Mouse (Mus musculus) midbrain, embryonic 13.5 days (tissue): ENCODE results near the gene Myh13. TPM values are rescaled to one million over a fixed set of nuclear protein-coding genes. Genes with fewer than 3 reads are reported as not detected.

Experiments
- ATAC-seq: fragments of 200-750 bp; cut with Nextera tagmentation; 2 replicates; pipeline ENCODE4 v1.8.0; 2017; ENCODE audit warnings: mild to moderate bottlenecking, moderate TSS enrichment, moderate library complexity
- H3K27ac ChIP-seq: fragments of 300-500 bp; sonication (generic); 2 replicates; pipeline ENCODE4 v1.5.1; 2015; ENCODE audit warnings: inconsistent platforms, mild to moderate bottlenecking, moderate library complexity
- H3K27me3 ChIP-seq: fragments of 300-500 bp; sonication (generic); 2 replicates; pipeline ENCODE4 v1.6.1; 2015; ENCODE audit warnings: mild to moderate bottlenecking, inconsistent platforms
- H3K36me3 ChIP-seq: fragments of 300-500 bp; sonication (generic); 2 replicates; pipeline ENCODE4 v1.6.1; 2015; ENCODE audit warnings: mild to moderate bottlenecking, inconsistent platforms
- H3K4me1 ChIP-seq: fragments of 300-500 bp; sonication (generic); replicated peaks from 2 replicates; pipeline ENCODE4 v1.6.1; 2015; ENCODE audit warnings: inconsistent platforms
- H3K4me2 ChIP-seq: fragments of 300-500 bp; sonication (generic); replicated peaks from 2 replicates; pipeline ENCODE4 v1.6.1; 2015; ENCODE audit warnings: moderate library complexity, mild to moderate bottlenecking, inconsistent platforms
- H3K4me3 ChIP-seq: fragments of 300-500 bp; sonication (generic); replicated peaks from 2 replicates; pipeline ENCODE4 v1.5.1; 2015; ENCODE audit warnings: mild to moderate bottlenecking, inconsistent platforms
- H3K9ac ChIP-seq: fragments of 300-500 bp; sonication (generic); replicated peaks from 2 replicates; pipeline ENCODE4 v1.6.1; 2015; ENCODE audit warnings: mild to moderate bottlenecking, inconsistent platforms
- H3K9me3 ChIP-seq: fragments of 300-500 bp; sonication (generic); 2 replicates; pipeline ENCODE4 v1.6.1; 2016; ENCODE audit warnings: mild to moderate bottlenecking, inconsistent platforms
- WGBS: fragments of 180-500 bp; shearing (Covaris S2); methylation state at CpG from one replicate; pipeline ENCODE4 v1.1.7; 2015; 5-methylcytosine and 5-hydroxymethylcytosine counted together
- polyA plus RNA-seq: library from polyadenylated mRNA; unstranded; fragments of >200 nt; fragmentation: Nextera tagmentation; extraction: Ambion mirVana; gene quantifications from 2 replicates; pipeline ENCODE4 v1.2.1, GENCODE M21; 2015

Gene Myh13
- not detected in 2 replicates for polyA plus RNA-seq

DNA sequence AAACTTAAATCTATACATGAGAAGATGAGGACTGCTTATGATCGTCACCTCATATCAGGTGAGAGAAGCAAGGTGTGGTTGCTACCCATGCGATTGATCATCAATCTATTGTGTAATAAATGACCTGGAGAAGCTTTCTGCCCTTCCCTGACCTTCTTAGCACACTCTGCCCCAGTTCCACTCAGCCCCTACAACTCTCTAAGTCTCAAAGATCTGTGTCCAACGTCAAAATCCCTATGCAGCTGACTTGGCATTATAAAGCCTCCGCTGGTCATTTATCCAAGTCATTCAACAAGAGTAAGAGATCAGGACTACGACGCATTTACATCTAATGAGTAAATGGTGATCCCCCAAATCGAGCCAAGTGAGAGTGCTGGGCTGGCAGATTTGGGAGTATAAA, at the start of gene Myh13:
Myh13 (plus strand) TSS at position 301 of the 400 bp plus-strand sequence.
- Histone ChIP-seq H3K27ac (no peak within 1 kb of the TSS), H3K27me3 (no peaks in the 10 kb centered on the region), H3K4me1 (no peaks in the 10 kb centered on the region), H3K36me3 (no peaks in the 10 kb centered on the region), H3K9me3 (no peaks in the 10 kb centered on the region), H3K4me3 (no peak within 1 kb of the TSS), H3K9ac (no peak within 1 kb of the TSS), H3K4me2 (no peak within 1 kb of the TSS)
- no peak for ATAC-seq
- WGBS: 84% methylated on average over 7 of the region's 7 CpGs

- 80% methylated on average over 10 of the region's 10 CpGs for WGBS
- Histone ChIP-seq H3K4me2 (no peak within 1 kb of the TSS), H3K27ac (no peak within 1 kb of the TSS), H3K4me3 (no peak within 1 kb of the TSS), H3K9me3 (no peaks in the 10 kb centered on the region), H3K36me3 (no peaks in the 10 kb centered on the region), H3K4me1 (no peaks in the 10 kb centered on the region), H3K9ac (no peak within 1 kb of the TSS), H3K27me3 (no peaks in the 10 kb centered on the region)
- no peak for ATAC-seq
Observed at GRCm38 (mm10) chr11:67276601-67277174, 44.8 kb upstream of the Myh13 start, which contains the start of gene Myh8. Gene Myh8 (plus strand): TSS chr11:67277124.

DNA sequence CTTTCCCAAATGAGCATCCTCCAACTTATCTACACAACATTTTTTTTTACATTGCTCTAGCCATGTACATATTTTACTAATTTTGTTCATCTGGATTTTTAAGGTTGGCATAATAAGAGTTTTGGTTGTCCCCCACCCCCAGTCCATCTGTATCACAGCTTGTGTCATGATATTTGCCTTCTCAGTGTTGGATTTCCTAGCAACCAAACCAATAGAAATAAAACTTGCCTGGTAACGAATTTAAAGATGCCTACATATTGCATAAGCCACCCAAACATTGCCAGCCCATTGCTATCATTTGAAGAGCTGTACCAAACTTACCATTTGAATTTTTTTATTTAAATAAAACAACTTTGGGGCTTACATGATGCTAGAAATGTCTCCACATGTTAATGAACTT, 28.0 kb upstream of the Myh13 start:
- no peaks in the 10 kb centered on the region for H3K36me3 ChIP-seq
- no peak overlapping the region for H3K4me3 ChIP-seq
- H3K4me1 ChIP-seq: no peaks in the 10 kb centered on the region
- H3K9me3 ChIP-seq: no peaks in the 10 kb centered on the region
- H3K27ac ChIP-seq: no peak overlapping the region
- WGBS: 84% methylated on average over 1 of the region's 1 CpGs
- ATAC-seq: no peak
- no peaks in the 10 kb centered on the region for H3K27me3 ChIP-seq
- no peak overlapping the region for H3K4me2 ChIP-seq
- H3K9ac ChIP-seq: no peak overlapping the region

GRCm38 (mm10) chr11:67313733-67314452, 7.6 kb upstream of the Myh13 start:
- no peak overlapping the region for H3K9ac ChIP-seq
- no peaks in the 10 kb centered on the region for H3K36me3 ChIP-seq
- no peaks in the 10 kb centered on the region for H3K27me3 ChIP-seq
- no peak for ATAC-seq
- no peak overlapping the region for H3K27ac ChIP-seq
- no peak overlapping the region for H3K4me2 ChIP-seq
- H3K4me3 ChIP-seq: no peak overlapping the region
- 51% methylated on average over 15 of the region's 15 CpGs for WGBS
- no peaks in the 10 kb centered on the region for H3K4me1 ChIP-seq
- no peaks in the 10 kb centered on the region for H3K9me3 ChIP-seq

GRCm38 (mm10) chr11:67326536-67326935, 5.1 kb downstream of the Myh13 start:
- no peak overlapping the region for H3K9ac ChIP-seq
- H3K4me3 ChIP-seq: no peak overlapping the region
- H3K27ac ChIP-seq: no peak overlapping the region
- no peaks in the 10 kb centered on the region for H3K4me1 ChIP-seq
- ATAC-seq: no peak
- no peaks in the 10 kb centered on the region for H3K9me3 ChIP-seq
- no peak overlapping the region for H3K4me2 ChIP-seq
- H3K36me3 ChIP-seq: no peaks in the 10 kb centered on the region
- H3K27me3 ChIP-seq: no peaks in the 10 kb centered on the region
- WGBS: 51% methylated on average over 2 of the region's 2 CpGs

GRCm38 (mm10) chr11:67344556-67344955, 23.1 kb downstream of the Myh13 start:
- H3K9ac ChIP-seq: no peak overlapping the region
- WGBS: 67% methylated on average over 3 of the region's 3 CpGs

GRCm38 (mm10) chr11:67345186-67345855, 23.9 kb downstream of the Myh13 start:
- no peak for ATAC-seq
- Histone ChIP-seq H3K4me2 (no peak overlapping the region), H3K9ac (no peak overlapping the region), H3K27me3 (no peaks in the 10 kb centered on the region), H3K27ac (no peak overlapping the region), H3K4me1 (no peaks in the 10 kb centered on the region), H3K9me3 (no peaks in the 10 kb centered on the region), H3K36me3 (no peaks in the 10 kb centered on the region), H3K4me3 (no peak overlapping the region)
- WGBS: 77% methylated on average over 2 of the region's 2 CpGs

More at GRCm38 (mm10) chr11:67344556-67344955, 23.1 kb downstream of the Myh13 start:
- Histone ChIP-seq H3K9me3 (no peaks in the 10 kb centered on the region), H3K4me3 (no peak overlapping the region), H3K36me3 (no peaks in the 10 kb centered on the region), H3K4me1 (no peaks in the 10 kb centered on the region), H3K27ac (no peak overlapping the region), H3K4me2 (no peak overlapping the region), H3K27me3 (no peaks in the 10 kb centered on the region)
- no peak for ATAC-seq

GRCm38 (mm10) chr11:67345856-67346236, 24.4 kb downstream of the Myh13 start:
- Histone ChIP-seq H3K9ac (no peak overlapping the region), H3K4me3 (no peak overlapping the region), H3K4me2 (no peak overlapping the region), H3K27ac (no peak overlapping the region), H3K4me1 (no peaks in the 10 kb centered on the region), H3K9me3 (no peaks in the 10 kb centered on the region), H3K36me3 (no peaks in the 10 kb centered on the region), H3K27me3 (no peaks in the 10 kb centered on the region)
- ATAC-seq: no peak

DNA sequence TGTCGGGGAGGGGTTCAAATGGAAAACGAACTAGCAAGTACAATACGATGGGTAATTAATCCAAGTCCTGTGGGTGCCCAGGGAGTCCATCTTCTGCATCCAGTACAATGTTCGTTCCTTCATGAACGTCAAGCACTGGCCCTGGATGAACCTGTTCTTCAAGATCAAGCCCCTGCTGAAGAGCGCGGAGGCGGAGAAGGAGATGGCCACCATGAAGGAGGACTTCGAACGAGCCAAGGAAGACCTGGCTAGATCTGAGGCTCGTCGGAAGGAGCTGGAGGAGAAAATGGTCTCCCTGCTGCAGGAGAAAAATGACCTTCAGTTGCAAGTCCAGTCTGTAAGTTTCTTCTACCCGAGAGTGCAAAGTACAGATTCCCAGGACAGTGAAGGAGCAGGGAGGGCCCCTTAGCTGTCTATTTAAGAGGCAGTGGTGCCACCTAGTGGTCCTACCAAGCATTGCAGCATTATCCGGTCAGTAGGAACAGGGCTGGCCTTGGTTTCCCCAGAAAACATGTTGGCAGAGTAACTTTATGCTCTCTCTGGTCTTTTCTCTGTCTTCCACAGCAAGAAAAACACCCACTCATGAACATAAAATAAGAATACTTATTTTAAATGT, 28.8 kb downstream of the Myh13 start:
- H3K9ac ChIP-seq: no peak overlapping the region
- H3K4me3 ChIP-seq: no peak overlapping the region
- ATAC-seq: peak; percentile 60; the same call in 1 of the 2 replicates
- WGBS: 55% methylated on average over 14 of the region's 14 CpGs
- no peak overlapping the region for H3K27ac ChIP-seq
- H3K9me3 ChIP-seq: no peaks in the 10 kb centered on the region
- H3K36me3 ChIP-seq: no peaks in the 10 kb centered on the region
- no peaks in the 10 kb centered on the region for H3K27me3 ChIP-seq
- no peaks in the 10 kb centered on the region for H3K4me1 ChIP-seq
- no peak overlapping the region for H3K4me2 ChIP-seq

- Histone ChIP-seq H3K4me1 (no peaks in the 10 kb centered on the region), H3K27ac (no peak overlapping the region), H3K4me3 (no peak overlapping the region), H3K9ac (no peak overlapping the region), H3K4me2 (no peak overlapping the region), H3K27me3 (no peaks in the 10 kb centered on the region), H3K36me3 (no peaks in the 10 kb centered on the region), H3K9me3 (no peaks in the 10 kb centered on the region)
- ATAC-seq: no peak
- 62% methylated on average over 4 of the region's 4 CpGs for WGBS
Observed at GRCm38 (mm10) chr11:67353011-67353410, 31.6 kb downstream of the Myh13 start.

- Histone ChIP-seq H3K27ac (no peak overlapping the region), H3K9ac (no peak overlapping the region), H3K27me3 (no peaks in the 10 kb centered on the region), H3K4me1 (no peaks in the 10 kb centered on the region), H3K9me3 (no peaks in the 10 kb centered on the region), H3K4me2 (no peak overlapping the region), H3K4me3 (no peak overlapping the region), H3K36me3 (no peaks in the 10 kb centered on the region)
- 84% methylated on average over 10 of the region's 10 CpGs for WGBS
- no peak for ATAC-seq
Observed at GRCm38 (mm10) chr11:67358031-67358430, 36.6 kb downstream of the Myh13 start.

DNA sequence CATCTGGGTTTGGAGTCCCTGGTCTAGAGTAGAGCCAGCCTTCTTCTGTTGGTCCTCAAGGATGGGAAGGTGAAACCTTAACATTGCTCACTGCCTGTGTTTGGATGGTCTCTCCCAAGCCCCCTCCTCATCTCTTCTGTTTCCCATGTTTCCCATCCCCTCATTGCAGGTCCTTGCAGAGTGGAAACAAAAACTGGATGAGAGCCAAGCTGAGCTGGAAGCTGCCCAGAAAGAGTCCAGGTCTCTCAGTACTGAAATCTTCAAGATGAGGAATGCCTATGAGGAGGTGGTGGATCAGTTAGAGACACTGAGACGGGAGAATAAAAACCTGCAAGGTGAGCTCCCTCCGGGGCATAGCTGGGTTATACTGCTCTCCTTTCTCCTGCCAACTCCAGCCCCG, 40.8 kb downstream of the Myh13 start:
- no peak overlapping the region for H3K4me2 ChIP-seq
- no peak overlapping the region for H3K9ac ChIP-seq
- no peak for ATAC-seq
- no peak overlapping the region for H3K27ac ChIP-seq
- H3K27me3 ChIP-seq: no peaks in the 10 kb centered on the region
- H3K9me3 ChIP-seq: no peaks in the 10 kb centered on the region
- H3K4me3 ChIP-seq: no peak overlapping the region
- H3K4me1 ChIP-seq: no peaks in the 10 kb centered on the region
- 82% methylated on average over 3 of the region's 3 CpGs for WGBS
- H3K36me3 ChIP-seq: no peaks in the 10 kb centered on the region
